Mouse (Mus musculus) left cerebral cortex, adult 11 months (tissue): ENCODE results near the gene Trip11.
A peak's percentile ranks its signal among the peaks of the same experiment; 100 is the strongest.

ENCODE experiments used
- DNase-seq: peaks from one replicate; pipeline ENCODE4 v3.0.0; 2022; ENCODE audit warnings: low spot score

Trip11 gene

GRCm38 (mm10) chr12:101897113-101897512 lies 16.0 kb downstream of the Trip11 start:
- no peak for DNase-seq

- peak; percentile 38 for DNase-seq
Measured at GRCm38 (mm10) chr12:101893296-101893695, 19.8 kb downstream of the Trip11 start.

- DNase-seq, result no peak
Measured at GRCm38 (mm10) chr12:101892832-101893231, 20.2 kb downstream of the Trip11 start.

GRCm38 (mm10) chr12:101891066-101891465 lies 22.0 kb downstream of the Trip11 start:
- no peak for DNase-seq

- no peak for DNase-seq
Measured at GRCm38 (mm10) chr12:101889351-101889750, 23.7 kb downstream of the Trip11 start.

- no peak for DNase-seq
Measured at GRCm38 (mm10) chr12:101888312-101888711, 24.8 kb downstream of the Trip11 start.

- DNase-seq, result no peak
Measured at GRCm38 (mm10) chr12:101884926-101885325, 28.1 kb downstream of the Trip11 start.

- DNase-seq, result no peak
Measured at GRCm38 (mm10) chr12:101876374-101876773, 36.7 kb downstream of the Trip11 start.

GRCm38 (mm10) chr12:101875107-101875506 lies 38.0 kb downstream of the Trip11 start:
- no peak for DNase-seq

GRCm38 (mm10) chr12:101862286-101862964 lies 50.6 kb downstream of the Trip11 start:
- no peak for DNase-seq

GRCm38 (mm10) chr12:101860256-101860655 lies 52.8 kb downstream of the Trip11 start:
- DNase-seq, result no peak

GRCm38 (mm10) chr12:101858011-101858410 lies 55.1 kb downstream of the Trip11 start:
- no peak for DNase-seq

GRCm38 (mm10) chr12:101854336-101854735 lies 58.7 kb downstream of the Trip11 start:
- DNase-seq, result no peak

GRCm38 (mm10) chr12:101851846-101852564 lies 61.1 kb downstream of the Trip11 start:
- no peak for DNase-seq

GRCm38 (mm10) chr12:101851314-101851713 lies 61.8 kb downstream of the Trip11 start:
- no peak for DNase-seq

GRCm38 (mm10) chr12:101836546-101837274 lies 76.4 kb downstream of the Trip11 start:
- no peak for DNase-seq

- no peak for DNase-seq
Measured at GRCm38 (mm10) chr12:101834715-101835114, 78.4 kb downstream of the Trip11 start.

GRCm38 (mm10) chr12:101833776-101834175 lies 79.3 kb downstream of the Trip11 start:
- DNase-seq, result no peak

GRCm38 (mm10) chr12:101833115-101833506 lies 80.0 kb downstream of the Trip11 start:
- no peak for DNase-seq

- DNase-seq, result no peak
Measured at GRCm38 (mm10) chr12:101832179-101833114, 80.6 kb downstream of the Trip11 start.

- no peak for DNase-seq
Measured at GRCm38 (mm10) chr12:101831221-101831620, 81.8 kb downstream of the Trip11 start.

GRCm38 (mm10) chr12:101823161-101823560 lies 89.9 kb downstream of the Trip11 start:
- DNase-seq, result no peak
